Mouse (Mus musculus): ENCODE measurements around the gene Gfi1. TPM values are rescaled to one million over a fixed set of nuclear protein-coding genes. Genes with fewer than 3 reads are reported as not detected.
A peak's percentile ranks its signal among the peaks of the same experiment; 100 is the strongest.

Gfi1 gene
- polyA plus RNA-seq, 1 experiment from 2014 or later, result 0.08 TPM

DNA sequence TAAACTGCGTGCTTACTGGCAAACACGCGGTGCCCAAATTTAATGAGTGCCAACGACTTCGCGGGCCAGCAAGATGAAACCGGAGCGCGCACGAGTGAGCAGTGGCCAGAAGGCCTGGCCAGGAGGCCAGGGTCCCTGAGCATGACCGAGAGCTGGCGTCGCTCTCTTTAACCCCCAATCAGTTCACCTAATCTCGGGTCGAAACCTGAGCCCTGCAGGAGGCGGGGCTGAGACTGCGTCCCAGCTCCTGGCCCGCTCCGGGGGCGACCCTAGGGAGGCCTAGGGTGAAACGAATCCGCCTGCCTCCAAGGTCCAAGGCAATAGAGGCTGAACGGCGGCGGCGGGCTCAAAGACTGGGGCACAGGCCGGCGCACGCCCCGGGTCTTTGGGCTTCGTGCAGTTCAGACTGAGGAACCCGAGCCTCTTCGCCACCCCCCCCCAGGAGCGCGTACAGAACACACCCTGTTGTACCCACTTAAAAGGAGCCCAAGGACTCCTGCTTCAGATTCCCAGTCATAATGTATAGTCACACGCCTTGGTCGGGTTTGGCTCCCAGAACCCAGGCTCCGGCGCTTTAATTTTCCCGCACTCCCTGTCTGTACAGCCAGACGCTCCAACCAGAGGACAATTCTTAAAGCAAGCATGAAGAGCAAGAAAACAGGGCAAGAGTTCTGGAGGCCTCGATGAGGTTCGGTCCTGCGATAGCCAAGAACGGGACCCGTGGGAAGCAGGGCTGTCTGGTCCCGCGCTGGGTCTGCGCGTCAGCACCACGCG, 988 bp downstream of the Gfi1 start:
- Histone ChIP-seq H3K36me3 (ENCODE audit: insufficient read depth, low read length) (no peaks in the 10 kb centered on the region), H3K27me3 (replicated peaks; ENCODE audit: insufficient read depth, low read length) (peaks cover 79% of the 10 kb centered on the region), H3K4me3 (ENCODE audit: low read depth, low read length) (peak overlapping the region; percentile 33), H3K4me1 (ENCODE audit: insufficient read depth, low read depth, low read length) (peaks cover 44% of the 10 kb centered on the region), H3K9ac (replicated peaks; ENCODE audit: low read depth) (no peak overlapping the region), H3K4me2 (replicated peaks; ENCODE audit: low read depth, low read length) (peak overlapping the region; percentile 56), H3K9me3 (ENCODE audit: low read length) (no peaks in the 10 kb centered on the region), H3K27ac (ENCODE audit: low read length) (no peak overlapping the region)
- no peak; the same call in 1 of the 2 replicates for ATAC-seq
- 2% methylated on average over 52 of the region's 52 CpGs for WGBS
- no peak for DNase-seq (ENCODE audit: low spot score)
- TF ChIP-seq CTCF (IDR thresholded peaks at IDR 0.05) (no peak), EP300 (IDR thresholded peaks at IDR 0.05) (no peak)

DNA sequence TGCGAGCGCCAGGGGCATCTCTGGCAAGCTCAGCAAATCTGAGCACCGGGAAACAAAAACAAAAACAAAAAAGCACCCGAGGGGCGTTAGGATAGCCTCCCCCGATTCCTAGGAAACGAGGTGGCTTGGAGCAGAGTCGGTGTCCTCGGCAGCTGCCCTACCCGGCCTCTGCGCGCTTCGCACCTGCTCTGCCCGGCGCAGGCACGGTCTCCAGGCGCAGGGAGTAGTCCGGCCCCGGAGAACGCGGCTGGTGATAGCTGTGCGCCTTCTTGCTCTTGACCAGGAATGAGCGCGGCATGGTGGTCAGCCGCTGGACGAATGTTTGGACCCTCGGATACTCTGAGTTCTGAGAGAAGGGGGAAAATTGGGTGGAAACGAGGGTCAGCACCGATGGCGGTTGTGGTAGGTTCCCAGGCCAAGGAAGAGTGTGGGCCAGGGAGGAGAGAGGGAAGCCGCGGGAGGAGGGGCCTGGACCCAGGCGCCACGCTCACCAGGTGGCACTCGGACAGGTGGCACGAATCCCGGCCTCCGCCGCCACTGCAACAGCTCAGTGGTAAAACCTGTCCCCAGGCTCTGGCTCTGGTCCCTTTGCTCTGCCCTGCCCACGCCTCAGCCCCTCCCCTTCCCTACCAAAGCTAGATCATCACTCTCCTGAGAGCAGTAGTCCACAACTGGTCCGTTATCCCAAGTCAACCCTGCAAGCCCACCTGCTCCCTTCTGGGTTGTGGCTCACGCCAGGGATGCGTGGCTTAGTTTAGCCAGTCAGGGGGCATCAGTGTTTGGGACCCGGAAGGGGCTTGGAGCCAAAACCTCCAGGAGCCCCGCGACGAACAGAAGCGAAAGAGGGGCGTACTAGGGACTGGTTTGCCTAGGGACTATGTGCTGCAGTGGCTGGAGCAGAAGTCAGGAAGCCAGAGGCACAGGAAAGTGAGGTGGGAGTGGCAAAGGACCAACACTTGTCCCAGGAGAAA, 2.0 kb downstream of the Gfi1 start:
- H3K4me3 ChIP-seq (ENCODE audit: low read depth, low read length), result peak overlapping the region; percentile 33
- DNase-seq (ENCODE audit: low spot score) (peak; percentile 31), ATAC-seq (peak; percentile 25; the same call in 1 of the 2 replicates)
- WGBS, result 2% methylated on average over 48 of the region's 49 CpGs
- TF ChIP-seq CTCF (IDR thresholded peaks at IDR 0.05), result no peak
- no peak for TF ChIP-seq EP300 (IDR thresholded peaks at IDR 0.05)
- H3K4me2 ChIP-seq (replicated peaks; ENCODE audit: low read depth, low read length), result peak overlapping the region; percentile 56
- no peak overlapping the region for H3K27ac ChIP-seq (ENCODE audit: low read length)
- no peak overlapping the region for H3K9ac ChIP-seq (replicated peaks; ENCODE audit: low read depth)
- H3K27me3 ChIP-seq (replicated peaks; ENCODE audit: insufficient read depth, low read length), result peaks cover 86% of the 10 kb centered on the region
- H3K9me3 ChIP-seq (ENCODE audit: low read length), result no peaks in the 10 kb centered on the region
- peaks cover 48% of the 10 kb centered on the region for H3K4me1 ChIP-seq (ENCODE audit: insufficient read depth, low read depth, low read length)
- H3K36me3 ChIP-seq (ENCODE audit: insufficient read depth, low read length), result no peaks in the 10 kb centered on the region

GRCm38 (mm10) chr5:107722661-107723532, 2.9 kb downstream of the Gfi1 start:
- WGBS, result 3% methylated on average over 34 of the region's 34 CpGs
- H3K36me3 ChIP-seq (ENCODE audit: insufficient read depth, low read length), result no peaks in the 10 kb centered on the region
- peaks cover 48% of the 10 kb centered on the region for H3K4me1 ChIP-seq (ENCODE audit: insufficient read depth, low read depth, low read length)
- H3K4me3 ChIP-seq (ENCODE audit: low read depth, low read length), result peak overlapping the region; percentile 33
- peak overlapping the region; percentile 56 for H3K4me2 ChIP-seq (replicated peaks; ENCODE audit: low read depth, low read length)
- no peak overlapping the region for H3K27ac ChIP-seq (ENCODE audit: low read length)
- no peak overlapping the region for H3K9ac ChIP-seq (replicated peaks; ENCODE audit: low read depth)
- H3K27me3 ChIP-seq (replicated peaks; ENCODE audit: insufficient read depth, low read length), result peaks cover 80% of the 10 kb centered on the region
- DNase-seq (ENCODE audit: low spot score) (no peak), ATAC-seq (no peak)
- no peaks in the 10 kb centered on the region for H3K9me3 ChIP-seq (ENCODE audit: low read length)
- TF ChIP-seq CTCF (IDR thresholded peaks at IDR 0.05) (no peak), EP300 (IDR thresholded peaks at IDR 0.05) (no peak)

- DNase-seq (ENCODE audit: low spot score), result peak; percentile 5
- Histone ChIP-seq H3K4me1 (ENCODE audit: insufficient read depth, low read depth, low read length) (peaks cover 48% of the 10 kb centered on the region), H3K9ac (replicated peaks; ENCODE audit: low read depth) (no peak overlapping the region), H3K36me3 (ENCODE audit: insufficient read depth, low read length) (no peaks in the 10 kb centered on the region), H3K9me3 (ENCODE audit: low read length) (no peaks in the 10 kb centered on the region), H3K4me3 (ENCODE audit: low read depth, low read length) (peak overlapping the region; percentile 29), H3K27ac (ENCODE audit: low read length) (no peak overlapping the region), H3K4me2 (replicated peaks; ENCODE audit: low read depth, low read length) (peak overlapping the region; percentile 47), H3K27me3 (replicated peaks; ENCODE audit: insufficient read depth, low read length) (peaks cover 79% of the 10 kb centered on the region)
- TF ChIP-seq EP300 (IDR thresholded peaks at IDR 0.05) (no peak), CTCF (IDR thresholded peaks at IDR 0.05) (no peak)
- peak; percentile 33; the same call in 1 of the 2 replicates for ATAC-seq
- 4% methylated on average over 33 of the region's 33 CpGs for WGBS
Measured at GRCm38 (mm10) chr5:107721638-107722011, 4.2 kb downstream of the Gfi1 start.

DNA sequence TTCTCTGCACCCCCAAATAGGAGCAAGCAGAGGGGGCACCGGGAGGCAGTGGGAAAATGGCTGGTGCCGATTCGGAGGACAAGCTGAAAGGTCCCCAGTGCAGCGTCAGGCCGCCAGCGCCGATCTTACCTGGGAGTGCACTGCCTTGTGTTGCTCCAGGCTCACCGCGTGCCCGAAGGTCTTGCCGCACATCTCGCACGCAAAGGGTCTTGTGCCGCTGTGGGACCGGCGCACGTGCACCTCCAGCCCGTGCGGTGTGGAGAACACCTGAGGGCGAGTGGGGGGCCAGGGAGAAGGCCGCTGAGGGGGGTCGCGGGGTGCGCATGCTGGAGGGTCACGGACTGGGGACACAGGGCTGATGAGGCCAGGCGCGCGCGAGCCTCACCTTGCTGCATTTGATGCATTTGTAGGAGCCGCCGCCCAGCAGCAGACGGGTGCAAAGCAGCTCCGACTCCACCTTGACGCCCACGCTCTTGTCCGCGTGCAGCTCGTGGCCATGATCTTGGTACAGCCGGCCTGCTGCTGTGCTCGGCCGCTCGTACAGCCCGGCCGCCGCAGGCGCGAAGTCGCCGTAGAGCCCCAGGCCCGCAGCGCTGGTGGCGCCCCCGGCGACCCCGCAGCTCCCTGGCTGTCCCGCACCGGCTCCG, 4.7 kb downstream of the Gfi1 start:
- H3K4me1 ChIP-seq (ENCODE audit: insufficient read depth, low read depth, low read length), result peaks cover 46% of the 10 kb centered on the region
- peak overlapping the region; percentile 47 for H3K4me2 ChIP-seq (replicated peaks; ENCODE audit: low read depth, low read length)
- TF ChIP-seq EP300 (IDR thresholded peaks at IDR 0.05), result no peak
- H3K9me3 ChIP-seq (ENCODE audit: low read length), result no peaks in the 10 kb centered on the region
- ATAC-seq, result no peak
- no peak overlapping the region for H3K9ac ChIP-seq (replicated peaks; ENCODE audit: low read depth)
- H3K4me3 ChIP-seq (ENCODE audit: low read depth, low read length), result peak overlapping the region; percentile 29
- H3K27ac ChIP-seq (ENCODE audit: low read length), result no peak overlapping the region
- WGBS, result 9% methylated on average over 32 of the region's 58 CpGs
- H3K27me3 ChIP-seq (replicated peaks; ENCODE audit: insufficient read depth, low read length), result peaks cover 75% of the 10 kb centered on the region
- H3K36me3 ChIP-seq (ENCODE audit: insufficient read depth, low read length), result no peaks in the 10 kb centered on the region
- DNase-seq (ENCODE audit: low spot score), result peak; percentile 7
